In the genomic region with DNA sequence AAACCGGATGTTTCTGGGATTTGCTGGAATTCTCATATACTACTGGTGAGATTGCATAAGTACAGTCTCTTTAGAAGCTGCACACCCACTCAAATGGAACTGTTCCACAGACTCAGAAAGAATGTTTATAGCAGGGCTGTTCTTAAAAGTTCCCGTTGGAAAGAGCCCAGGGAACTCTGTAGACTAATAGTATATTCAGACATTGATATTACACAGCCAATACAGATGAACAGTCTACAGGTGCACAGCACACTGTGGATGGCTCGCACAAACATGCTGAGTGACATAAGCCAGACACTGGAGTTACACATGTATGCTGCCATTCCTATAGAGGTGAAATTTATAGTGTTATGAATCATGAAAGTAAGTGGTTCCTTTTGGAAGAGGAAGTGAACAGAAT, we compare ENCODE assay signal across 21 mouse cellular contexts. TPM values are rescaled to one million over a fixed set of nuclear protein-coding genes. Genes with fewer than 3 reads are reported as not detected.
DNase-seq lines count a peak whose midpoint lies in the region; ATAC-seq and TF ChIP-seq lines count a peak whose summit lies in the region.
"Had no signal": no experiment of that assay in that cellular context is flagged by ENCODE, and none has a peak within 500 bp of the region (broad histone marks: within the 10 kb centered on the region; RNA-seq: fewer than 3 reads in every experiment).

No protein-coding gene starts in this region.

- ATAC-seq in limb, embryonic 14.5 days (ENCODE audit: low FRiP score, low read depth), result 0 out of 2 replicates have a peak, but pooled peaks have one; percentile 12
- ATAC-seq in forebrain, postnatal 0 days, result no peak
- ATAC-seq: forebrain, embryonic 16.5 days; midbrain, embryonic 16.5 days had no signal

- no peak for TF ChIP-seq CTCF in forebrain, postnatal 0 days (IDR thresholded peaks at IDR 0.05; ENCODE audit: low read depth)

- TF ChIP-seq POLR2A in limb, embryonic 14.5 days (IDR thresholded peaks at IDR 0.05; ENCODE audit: borderline replicate concordance, extremely low read depth, insufficient read depth, insufficient read length), result no peak

- WGBS in limb, embryonic 14.5 days, result 61% methylated on average over 3 of the region's 3 CpGs
- 93% methylated on average over 3 of the region's 3 CpGs for WGBS in limb, embryonic 10.5 days
- 92% methylated on average over 3 of the region's 3 CpGs for WGBS in forebrain, postnatal 0 days

- H3K9me3 ChIP-seq in limb, embryonic 14.5 days (ENCODE audit: control insufficient read depth, low read length), result no peaks in the 10 kb centered on the region
- no peaks in the 10 kb centered on the region for H3K9me3 ChIP-seq in limb, embryonic 10.5 days (replicated peaks)
- H3K9me3 ChIP-seq in forebrain, postnatal 0 days (ENCODE audit: low read length), result no peaks in the 10 kb centered on the region
- H3K9me3 ChIP-seq: hindbrain, embryonic 10.5 days; kidney, embryonic 15.5 days; limb, embryonic 13.5 days; liver, embryonic 15.5 days had no signal

- H3K9ac ChIP-seq in limb, embryonic 14.5 days (ENCODE audit: low read depth, low read length, severe bottlenecking), result no peak overlapping the region
- H3K9ac ChIP-seq in forebrain, postnatal 0 days, result no peak overlapping the region
- H3K9ac ChIP-seq: kidney, embryonic 15.5 days; liver, embryonic 15.5 days had no signal

- no peak overlapping the region for H3K4me2 ChIP-seq in limb, embryonic 14.5 days (replicated peaks; ENCODE audit: low read depth, low read length, severe bottlenecking)
- H3K4me2 ChIP-seq in forebrain, postnatal 0 days (ENCODE audit: low read depth), result no peak overlapping the region
- H3K4me2 ChIP-seq: kidney, embryonic 15.5 days; limb, embryonic 13.5 days; liver, embryonic 15.5 days had no signal

- H3K4me3 ChIP-seq in limb, embryonic 14.5 days (replicated peaks; ENCODE audit: low read length), result no peak overlapping the region
- H3K4me3 ChIP-seq in limb, embryonic 10.5 days, result no peak overlapping the region
- no peak overlapping the region for H3K4me3 ChIP-seq in forebrain, postnatal 0 days (ENCODE audit: low read depth, low read length)
- H3K4me3 ChIP-seq: erythroblast, embryonic 14.5 days; hindbrain, embryonic 10.5 days; kidney, embryonic 15.5 days; limb, embryonic 13.5 days; liver, embryonic 15.5 days had no signal

- DNase-seq in frontal cortex, adult 2 months (ENCODE audit: extremely low spot score in 1 of 2, low spot score in 1 of 2), result peak; percentile 38 to 80
- DNase-seq in frontal cortex, postnatal 10 days (ENCODE audit: low spot score in 2 of 2), result no peak
- no peak for DNase-seq in limb, embryonic 14.5 days (ENCODE audit: low spot score)
- DNase-seq in limb, embryonic 10.5 days (ENCODE audit: low spot score), result no peak
- DNase-seq in left cerebral cortex, postnatal 36 days (ENCODE audit: low spot score in 2 of 2), result peak; percentile 28 to 35
- DNase-seq in forebrain, postnatal 0 days, result no peak
- DNase-seq in c-Kit-positive CD71-positive TER-119-positive erythroid progenitor cells, embryonic 14.5 days (ENCODE audit: low spot score), result no peak
- DNase-seq: adrenal gland, adult 8-10 months; cerebellum, adult 11-12 months; cerebellum, postnatal 36 days; gastrocnemius, postnatal 14 days; lung, postnatal 14 days had no signal

- H3K36me3 ChIP-seq in limb, embryonic 14.5 days (ENCODE audit: control insufficient read depth, insufficient read depth, low read length), result 0 out of 2 replicates have a peak, but pooled peaks cover 3% of the 10 kb centered on the region
- no peaks in the 10 kb centered on the region for H3K36me3 ChIP-seq in limb, embryonic 10.5 days
- H3K36me3 ChIP-seq in forebrain, postnatal 0 days (ENCODE audit: insufficient read depth), result no peaks in the 10 kb centered on the region
- H3K36me3 ChIP-seq: hindbrain, embryonic 10.5 days; kidney, embryonic 15.5 days; limb, embryonic 13.5 days; liver, embryonic 15.5 days had no signal

- H3K4me1 ChIP-seq in limb, embryonic 14.5 days (ENCODE audit: control insufficient read depth, insufficient read depth, low read length), result 0 out of 2 replicates have a peak, but pooled peaks cover 3% of the 10 kb centered on the region
- no peaks in the 10 kb centered on the region for H3K4me1 ChIP-seq in limb, embryonic 10.5 days
- H3K4me1 ChIP-seq in forebrain, postnatal 0 days (ENCODE audit: insufficient read depth), result no peaks in the 10 kb centered on the region
- H3K4me1 ChIP-seq: hindbrain, embryonic 10.5 days; kidney, embryonic 15.5 days; limb, embryonic 13.5 days; liver, embryonic 15.5 days had no signal

- no peaks in the 10 kb centered on the region for H3K27me3 ChIP-seq in limb, embryonic 14.5 days (ENCODE audit: control insufficient read depth, insufficient read depth, low read length)
- H3K27me3 ChIP-seq in limb, embryonic 10.5 days (ENCODE audit: low read depth, poor library complexity, severe bottlenecking), result no peaks in the 10 kb centered on the region
- H3K27me3 ChIP-seq in forebrain, postnatal 0 days (ENCODE audit: insufficient read depth, low read length), result no peaks in the 10 kb centered on the region
- H3K27me3 ChIP-seq: CH12.LX; kidney, embryonic 15.5 days; liver, embryonic 15.5 days had no signal

- no peak overlapping the region for H3K27ac ChIP-seq in limb, embryonic 14.5 days (replicated peaks; ENCODE audit: low read depth, low read length)
- H3K27ac ChIP-seq in limb, embryonic 10.5 days, result no peak overlapping the region
- H3K27ac ChIP-seq in forebrain, postnatal 0 days (ENCODE audit: low read depth, low read length), result no peak overlapping the region
- H3K27ac ChIP-seq: hindbrain, embryonic 10.5 days; kidney, embryonic 15.5 days; limb, embryonic 13.5 days; liver, embryonic 15.5 days had no signal

- intact Hi-C loops in left cerebral cortex, postnatal 36 days (cut with DNase I), result no loop called here

RNA-seq across cellular contexts. Expression of a gene that starts 32.9 kb away (rescaled TPM):
- polyA plus RNA-seq in frontal cortex, adult 2 months (2012; rRNA removed), result 31.6 and 35.0 TPM in 2 replicates
- polyA plus RNA-seq in limb, embryonic 14.5 days (2012; rRNA removed), result 14.6 and 23.3 TPM in 2 replicates
- 62.1 and 65.3 TPM in 2 replicates for polyA plus RNA-seq in limb, embryonic 14.5 days (2014; fragmentation: Nextera tagmentation; extraction: Ambion mirVana)
- 39.5 and 43.7 TPM in 2 replicates for polyA plus RNA-seq in limb, embryonic 10.5 days (2016; fragmentation: Nextera tagmentation; extraction: Ambion mirVana)
- 10 to 100 TPM; 36.7 to 42.5 TPM for total RNA-seq in left cerebral cortex, postnatal 36 days (2021)
- 11.1 and 21.6 TPM in 2 replicates for total RNA-seq in forebrain, postnatal 0 days (2014; rRNA removed)
- polyA plus RNA-seq in forebrain, postnatal 0 days (2015; fragmentation: Nextera tagmentation; extraction: Ambion mirVana), result 67.8 and 78.9 TPM in 2 replicates

RNA-seq across cellular contexts. Expression of a gene that starts 33.5 kb away (rescaled TPM):
- 0.56 and 0.92 TPM in 2 replicates for polyA plus RNA-seq in frontal cortex, adult 2 months (2012; rRNA removed)
- 1.3 and 1.5 TPM in 2 replicates for polyA plus RNA-seq in limb, embryonic 14.5 days (2012; rRNA removed)
- polyA plus RNA-seq in limb, embryonic 14.5 days (2014; fragmentation: Nextera tagmentation; extraction: Ambion mirVana), result 0.97 and 1.0 TPM in 2 replicates
- polyA plus RNA-seq in limb, embryonic 10.5 days (2016; fragmentation: Nextera tagmentation; extraction: Ambion mirVana), result 0.34 and 0.41 TPM in 2 replicates
- total RNA-seq in left cerebral cortex, postnatal 36 days (2021), result 10 to 100 TPM in 1 of 2 experiments, 1 to 10 TPM in 1; 6.5 to 12.8 TPM
- total RNA-seq in forebrain, postnatal 0 days (2014; rRNA removed), result 3.0 and 4.2 TPM in 2 replicates
- polyA plus RNA-seq in forebrain, postnatal 0 days (2015; fragmentation: Nextera tagmentation; extraction: Ambion mirVana), result 2.6 and 4.8 TPM in 2 replicates
- total RNA-seq: adrenal gland, adult 8-10 months; CH12.LX; megakaryocyte-erythroid progenitor cell, adult 5-6 weeks had no signal
- polyA plus RNA-seq: erythroblast, embryonic 14.5 days; liver, embryonic 15.5 days had no signal

Comparison
In these comparisons a context has a peak if more than half of its experiments do, and no peak if none do; other contexts are left out.
1. DNase-seq: peak in frontal cortex, adult 2 months (2 of 2) and left cerebral cortex, postnatal 36 days (2 of 2); none in frontal cortex, postnatal 10 days (0 of 2), limb, embryonic 14.5 days (single experiment), limb, embryonic 10.5 days (single experiment), forebrain, postnatal 0 days (single experiment) and c-Kit-positive CD71-positive TER-119-positive erythroid progenitor cells, embryonic 14.5 days (single experiment).